Mouse (Mus musculus) lung, embryonic 14.5 days (tissue): ENCODE data around the gene Maml3. TPM values are rescaled to one million over a fixed set of nuclear protein-coding genes. Genes with fewer than 3 reads are reported as not detected.

Experiments used
- ATAC-seq: fragments of 200-750 bp; cut with Nextera tagmentation; 2 replicates; pipeline ENCODE4 v1.8.0; 2017; ENCODE audit warnings: mild to moderate bottlenecking, moderate TSS enrichment, moderate library complexity; ENCODE audit not compliant: insufficient read depth
- DNase-seq: peaks from one replicate; pipeline ENCODE4 v3.0.0-alpha.2; 2015
- H3K27ac ChIP-seq: fragments of 300-500 bp; sonication (generic); 2 replicates; pipeline ENCODE4 v1.5.1; 2014; ENCODE audit warnings: low read depth, mild to moderate bottlenecking, moderate library complexity
- H3K27me3 ChIP-seq: fragments of 300-500 bp; sonication (generic); 2 replicates; pipeline ENCODE4 v1.6.1; 2014; ENCODE audit warnings: low read length, control low read depth; ENCODE audit not compliant: insufficient read depth
- H3K36me3 ChIP-seq: fragments of 300-500 bp; sonication (generic); 2 replicates; pipeline ENCODE4 v1.6.1; 2014; ENCODE audit warnings: control low read depth; ENCODE audit not compliant: insufficient read depth
- H3K4me1 ChIP-seq: fragments of 300-500 bp; sonication (generic); 2 replicates; pipeline ENCODE4 v1.6.1; 2014; ENCODE audit warnings: antibody characterized with exemption, control low read depth; ENCODE audit not compliant: insufficient read depth
- H3K4me2 ChIP-seq: fragments of 300-500 bp; sonication (generic); 2 replicates; pipeline ENCODE4 v1.6.1; 2014; ENCODE audit warnings: mild to moderate bottlenecking
- H3K4me3 ChIP-seq: fragments of 300-500 bp; sonication (generic); 2 replicates; pipeline ENCODE4 v1.5.1; 2014; ENCODE audit warnings: low read depth, low read length
- H3K9ac ChIP-seq: fragments of 300-500 bp; sonication (generic); 2 replicates; pipeline ENCODE4 v1.6.1; 2014
- H3K9me3 ChIP-seq: fragments of 300-500 bp; sonication (generic); 2 replicates; pipeline ENCODE4 v1.6.1; 2016; ENCODE audit warnings: low read depth, low read length, control low read depth
- CTCF ChIP-seq: IDR thresholded peaks from 2 replicates; pipeline ENCODE4 v1.5.1; 2016; ENCODE audit warnings: antibody characterized with exemption, low read depth
- WGBS: fragments of 180-500 bp; shearing (Covaris S2); extraction: QIAGEN DNeasy Blood & Tissue Kit; methylation state at CpG from one replicate; pipeline ENCODE4 v1.1.7; 2014; 5-methylcytosine and 5-hydroxymethylcytosine counted together
- polyA plus RNA-seq: library from polyadenylated mRNA; unstranded; fragments of >200 nt; fragmentation: Nextera tagmentation; extraction: Ambion mirVana; gene quantifications from 2 replicates; pipeline ENCODE4 v1.2.1, GENCODE M21; 2014

Gene Maml3
- polyA plus RNA-seq, 1 experiment from 2014 or later = 9.1 TPM

DNA sequence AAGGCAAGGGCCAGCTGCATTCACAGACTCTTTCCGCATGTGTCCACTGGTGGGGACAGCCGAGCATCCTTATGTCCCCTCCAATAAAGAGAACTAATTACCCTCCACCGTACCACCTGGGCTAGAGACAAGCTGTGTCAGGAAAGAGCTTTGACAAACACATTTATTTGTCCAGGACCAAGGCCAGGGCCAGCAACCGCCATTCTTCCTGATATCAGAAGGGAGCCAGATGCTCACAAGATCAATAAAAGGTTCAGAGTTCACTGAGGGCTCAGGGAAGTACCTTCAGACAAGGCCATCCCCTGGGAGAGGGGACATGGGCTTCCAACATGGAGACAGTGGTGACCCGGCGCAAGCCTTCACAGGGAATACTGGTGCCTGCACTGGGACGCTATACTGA, 294.1 kb downstream of the Maml3 start:
- no peak for ATAC-seq
- no peak for DNase-seq
- TF ChIP-seq CTCF = no peak
- H3K9ac ChIP-seq = no peak overlapping the region
- no peaks in the 10 kb centered on the region for H3K36me3 ChIP-seq
- no peak overlapping the region for H3K4me2 ChIP-seq
- no peaks in the 10 kb centered on the region for H3K27me3 ChIP-seq
- no peak overlapping the region for H3K4me3 ChIP-seq
- no peaks in the 10 kb centered on the region for H3K9me3 ChIP-seq
- WGBS = 65% methylated on average over 7 of the region's 7 CpGs
- no peaks in the 10 kb centered on the region for H3K4me1 ChIP-seq
- H3K27ac ChIP-seq = no peak overlapping the region

DNA sequence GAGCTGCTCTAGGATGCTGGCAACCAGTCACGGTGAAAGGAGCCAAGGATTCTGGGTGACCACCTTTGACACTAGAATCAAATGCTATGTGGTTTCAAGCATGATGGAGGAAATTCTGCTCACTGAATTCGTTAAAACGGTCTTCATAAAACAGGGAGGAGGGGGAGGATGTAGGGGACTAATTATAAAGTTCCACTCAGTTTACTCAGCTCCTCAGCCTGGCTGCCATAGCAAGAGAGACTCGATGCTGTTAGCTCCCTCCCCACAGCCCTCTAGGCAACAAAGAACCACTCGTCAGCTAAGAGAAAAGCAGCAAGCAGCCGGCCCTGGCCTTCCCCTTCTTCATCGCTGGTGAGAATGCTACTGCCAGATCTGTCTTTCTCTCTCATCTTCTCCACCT, 295.1 kb downstream of the Maml3 start:
- Histone ChIP-seq H3K9me3 (no peaks in the 10 kb centered on the region), H3K27ac (no peak overlapping the region), H3K27me3 (no peaks in the 10 kb centered on the region), H3K4me3 (no peak overlapping the region), H3K9ac (no peak overlapping the region), H3K4me2 (no peak overlapping the region), H3K4me1 (no peaks in the 10 kb centered on the region), H3K36me3 (no peaks in the 10 kb centered on the region)
- ATAC-seq (no peak), DNase-seq (no peak)
- TF ChIP-seq CTCF = no peak
- WGBS = 57% methylated on average over 7 of the region's 7 CpGs

DNA sequence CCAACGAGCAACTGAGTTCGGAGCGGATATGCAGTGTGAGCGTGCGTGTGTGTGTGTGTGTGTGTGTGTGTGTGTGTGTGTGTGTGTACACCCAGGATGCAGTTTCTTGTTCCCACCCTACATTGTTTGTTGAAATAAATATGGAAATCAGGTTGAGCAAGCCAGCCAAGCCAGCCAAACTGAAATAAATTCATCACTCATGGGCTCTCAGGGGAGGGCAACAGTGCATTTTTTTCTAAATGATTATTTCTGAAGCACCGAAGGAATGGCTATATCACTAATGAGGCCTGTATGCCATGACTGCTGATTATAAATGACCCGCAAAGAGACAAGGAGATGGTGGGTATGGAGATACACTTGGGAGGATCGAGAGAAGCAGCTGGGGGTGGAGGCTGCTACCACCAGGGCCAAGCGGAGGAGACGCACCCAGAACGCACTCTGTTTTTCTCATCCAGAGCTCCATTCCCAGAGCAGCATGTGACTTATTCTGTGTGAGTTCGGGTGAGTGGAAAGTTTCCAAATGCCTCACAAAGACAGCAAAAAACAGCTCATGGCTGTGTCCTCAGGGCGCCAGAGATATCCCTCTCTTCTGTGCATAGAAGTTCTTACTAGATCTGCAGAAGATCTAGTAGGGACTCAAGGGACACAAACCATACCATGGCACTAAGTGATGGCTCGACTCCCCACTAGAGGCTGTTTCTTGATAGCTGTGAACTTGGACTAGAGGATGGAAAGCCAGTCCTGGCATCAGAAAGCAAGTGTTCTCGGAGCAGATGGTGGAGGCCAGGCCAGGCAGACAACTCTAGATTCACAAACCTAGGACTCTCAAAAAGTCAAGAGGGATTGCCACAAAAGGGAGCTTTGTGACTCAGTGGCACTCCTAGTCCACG, 296.6 kb downstream of the Maml3 start:
- H3K36me3 ChIP-seq = no peaks in the 10 kb centered on the region
- no peak overlapping the region for H3K4me3 ChIP-seq
- H3K4me1 ChIP-seq = no peaks in the 10 kb centered on the region
- DNase-seq (peak; percentile 41), ATAC-seq (no peak)
- H3K9ac ChIP-seq = no peak overlapping the region
- WGBS = 78% methylated on average over 16 of the region's 16 CpGs
- H3K9me3 ChIP-seq = no peaks in the 10 kb centered on the region
- H3K27me3 ChIP-seq = no peaks in the 10 kb centered on the region
- no peak overlapping the region for H3K4me2 ChIP-seq
- no peak for TF ChIP-seq CTCF
- H3K27ac ChIP-seq = no peak overlapping the region

DNA sequence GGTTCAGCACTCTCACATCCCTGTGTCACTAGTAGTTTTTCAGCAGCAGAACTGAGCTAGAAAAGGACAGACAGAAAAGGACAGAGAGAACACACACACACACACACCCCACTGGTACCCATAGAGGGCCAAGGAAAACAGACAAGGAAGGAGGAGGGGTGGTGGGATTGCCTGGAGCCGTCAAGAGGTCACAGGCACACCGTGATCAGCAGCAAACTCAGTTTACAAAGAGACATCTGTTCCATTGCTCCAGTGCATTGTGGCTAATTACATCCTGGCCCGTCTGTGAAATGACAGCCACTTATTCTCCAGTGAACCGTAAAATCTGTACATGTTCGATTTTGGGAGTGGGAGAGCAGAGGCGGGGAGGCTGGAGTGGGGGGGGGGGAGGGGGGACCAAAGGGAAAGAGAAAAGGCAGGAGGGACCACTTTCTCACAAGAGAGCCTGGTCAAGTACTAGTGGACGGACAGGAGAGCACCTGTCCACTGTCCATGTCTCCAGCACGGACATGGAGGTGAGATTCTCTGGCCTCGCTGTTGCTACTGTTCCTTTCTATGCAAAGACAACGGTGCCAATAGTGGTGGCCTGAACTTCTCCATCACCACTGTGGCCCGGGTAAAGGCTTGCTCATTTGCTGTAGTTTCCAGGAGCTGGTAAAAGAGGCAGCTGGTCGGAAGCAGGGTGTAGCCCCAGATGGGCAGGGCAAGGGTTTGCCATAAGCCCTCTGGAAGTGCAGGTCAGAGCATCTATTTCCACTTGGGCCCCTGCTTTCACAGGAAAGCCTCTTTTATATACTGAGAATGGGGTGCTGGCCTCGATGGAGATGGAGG, 299.2 kb downstream of the Maml3 start:
- no peak overlapping the region for H3K9ac ChIP-seq
- TF ChIP-seq CTCF = no peak
- H3K4me2 ChIP-seq = no peak overlapping the region
- DNase-seq = no peak
- no peaks in the 10 kb centered on the region for H3K9me3 ChIP-seq
- no peak; the same call in 1 of the 2 replicates for ATAC-seq
- H3K4me1 ChIP-seq = no peaks in the 10 kb centered on the region
- no peaks in the 10 kb centered on the region for H3K27me3 ChIP-seq
- no peak overlapping the region for H3K4me3 ChIP-seq
- no peak overlapping the region for H3K27ac ChIP-seq
- no peaks in the 10 kb centered on the region for H3K36me3 ChIP-seq
- WGBS = 45% methylated on average over 13 of the region's 13 CpGs

DNA sequence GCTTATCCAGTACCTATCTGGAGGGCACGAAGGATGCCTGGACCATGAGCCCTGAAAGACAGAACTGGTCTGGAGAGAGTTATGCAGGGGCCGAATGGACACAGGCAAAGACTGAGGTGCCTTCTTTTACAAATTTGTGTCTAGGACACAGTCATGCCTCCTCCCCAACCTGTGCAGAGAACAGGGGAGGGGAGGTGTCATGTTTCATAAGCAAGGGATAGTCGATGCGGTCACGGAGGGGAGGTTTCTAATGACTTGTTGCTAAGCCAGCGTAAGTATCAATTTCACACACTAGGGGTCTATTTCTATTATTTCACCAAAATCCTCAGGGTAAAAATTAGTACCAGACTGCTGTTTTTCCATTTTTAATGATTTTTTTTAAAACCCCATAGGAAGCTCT, 301.0 kb downstream of the Maml3 start:
- H3K9me3 ChIP-seq = no peaks in the 10 kb centered on the region
- no peak for TF ChIP-seq CTCF
- no peaks in the 10 kb centered on the region for H3K36me3 ChIP-seq
- DNase-seq (no peak), ATAC-seq (no peak)
- H3K9ac ChIP-seq = no peak overlapping the region
- no peak overlapping the region for H3K27ac ChIP-seq
- no peak overlapping the region for H3K4me3 ChIP-seq
- H3K4me2 ChIP-seq = no peak overlapping the region
- H3K27me3 ChIP-seq = no peaks in the 10 kb centered on the region
- WGBS = 57% methylated on average over 6 of the region's 6 CpGs
- no peaks in the 10 kb centered on the region for H3K4me1 ChIP-seq

DNA sequence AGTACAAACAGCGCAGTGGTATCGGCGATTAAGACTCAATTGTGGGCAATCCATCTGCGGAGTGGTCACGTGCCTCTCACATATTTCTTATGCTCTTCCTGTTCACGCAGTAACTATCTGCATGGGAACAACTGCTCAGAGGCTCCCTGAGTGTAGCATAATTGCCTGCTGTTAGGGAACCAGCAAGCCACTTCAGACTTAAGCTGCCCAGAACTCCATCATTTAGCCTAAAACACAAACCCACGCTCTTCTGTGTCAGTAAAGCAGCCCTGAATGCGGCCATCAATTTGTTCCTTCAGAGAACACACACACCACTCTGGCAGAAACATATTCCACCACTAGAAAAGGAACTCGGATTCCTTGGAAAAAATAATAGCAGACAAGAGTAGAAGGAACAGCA, 305.2 kb downstream of the Maml3 start:
- no peaks in the 10 kb centered on the region for H3K36me3 ChIP-seq
- peaks cover 12% of the 10 kb centered on the region for H3K4me1 ChIP-seq
- no peak overlapping the region for H3K4me2 ChIP-seq
- H3K27ac ChIP-seq = no peak overlapping the region
- 85% methylated on average over 9 of the region's 9 CpGs for WGBS
- no peak overlapping the region for H3K9ac ChIP-seq
- H3K4me3 ChIP-seq = no peak overlapping the region
- H3K27me3 ChIP-seq = no peaks in the 10 kb centered on the region
- TF ChIP-seq CTCF = no peak
- no peak for ATAC-seq
- DNase-seq = no peak
- H3K9me3 ChIP-seq = no peaks in the 10 kb centered on the region

DNA sequence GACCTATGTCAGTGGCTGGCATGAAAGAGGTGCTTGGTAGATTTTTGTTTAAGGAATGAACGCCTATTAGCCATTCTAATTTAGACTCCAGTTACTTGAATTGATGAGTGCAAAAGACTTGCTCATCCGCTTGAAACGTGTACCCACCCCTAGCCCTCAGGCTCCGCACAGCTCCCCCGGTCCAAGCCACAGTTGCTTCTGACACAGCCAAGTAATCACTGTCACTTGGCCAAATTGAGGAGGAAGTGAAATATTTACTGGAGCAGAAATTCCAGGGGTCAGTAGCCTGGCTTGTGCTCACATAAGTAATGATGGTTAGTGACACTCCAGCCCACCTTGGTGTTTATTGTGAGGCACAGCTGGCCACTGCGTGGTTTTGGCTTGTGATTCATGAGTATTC, 308.0 kb downstream of the Maml3 start:
- Histone ChIP-seq H3K4me1 (peaks cover 12% of the 10 kb centered on the region), H3K9ac (no peak overlapping the region), H3K4me2 (peak overlapping the region; percentile 34), H3K27me3 (no peaks in the 10 kb centered on the region), H3K4me3 (no peak overlapping the region), H3K27ac (peak overlapping the region; percentile 44; the same call in 1 of the 2 replicates), H3K36me3 (no peaks in the 10 kb centered on the region), H3K9me3 (no peaks in the 10 kb centered on the region)
- no peak for TF ChIP-seq CTCF
- DNase-seq (peak; percentile 69), ATAC-seq (peak; percentile 66; the same call in 1 of the 2 replicates)
- WGBS = 24% methylated on average over 6 of the region's 6 CpGs
